Mouse (Mus musculus) embryonic facial prominence, embryonic 14.5 days (tissue): ENCODE measurements around the gene Dlg2. TPM values are rescaled to one million over a fixed set of nuclear protein-coding genes. Genes with fewer than 3 reads are reported as not detected.

Source experiments
- ATAC-seq: fragments of 200-750 bp; cut with Nextera tagmentation; 2 replicates; pipeline ENCODE4 v1.8.0; 2017; ENCODE audit warnings: low read depth, moderate number of reproducible peaks, moderate TSS enrichment
- DNase-seq: peaks from one replicate; pipeline ENCODE4 v3.0.0-alpha.2; 2015; ENCODE audit warnings: low spot score
- H3K27ac ChIP-seq: fragments of 300-500 bp; sonication (generic); replicated peaks from 2 replicates; pipeline ENCODE4 v1.5.1; 2014; ENCODE audit warnings: low read depth, mild to moderate bottlenecking, low read length, moderate library complexity
- H3K27me3 ChIP-seq: fragments of 300-500 bp; sonication (generic); replicated peaks from 2 replicates; pipeline ENCODE4 v1.6.1; 2014; ENCODE audit warnings: low read length; ENCODE audit not compliant: control insufficient read depth, insufficient read depth
- H3K36me3 ChIP-seq: fragments of 300-500 bp; sonication (generic); 2 replicates; pipeline ENCODE4 v1.6.1; 2014; ENCODE audit warnings: low read length, mixed read lengths; ENCODE audit not compliant: control insufficient read depth, insufficient read depth
- H3K4me1 ChIP-seq: fragments of 300-500 bp; sonication (generic); 2 replicates; pipeline ENCODE4 v1.6.1; 2014; ENCODE audit warnings: antibody characterized with exemption, low read length; ENCODE audit not compliant: control insufficient read depth, insufficient read depth
- H3K4me2 ChIP-seq: fragments of 300-500 bp; sonication (generic); 2 replicates; pipeline ENCODE4 v1.6.1; 2014; ENCODE audit warnings: low read depth, mild to moderate bottlenecking, low read length, moderate library complexity, mixed read lengths
- H3K4me3 ChIP-seq: fragments of 300-500 bp; sonication (generic); 2 replicates; pipeline ENCODE4 v1.5.1; 2014; ENCODE audit warnings: low read depth, mild to moderate bottlenecking, low read length
- H3K9ac ChIP-seq: fragments of 300-500 bp; sonication (generic); 2 replicates; pipeline ENCODE4 v1.6.1; 2014; ENCODE audit warnings: low read depth, mild to moderate bottlenecking, low read length, moderate library complexity, mixed read lengths
- H3K9me3 ChIP-seq: fragments of 300-500 bp; sonication (generic); 2 replicates; pipeline ENCODE4 v1.6.1; 2016; ENCODE audit warnings: low read length; ENCODE audit not compliant: control insufficient read depth
- WGBS: fragments of 180-500 bp; shearing (Covaris S2); extraction: QIAGEN DNeasy Blood & Tissue Kit; methylation state at CpG from one replicate; pipeline ENCODE4 v1.1.7; 2014; 5-methylcytosine and 5-hydroxymethylcytosine counted together
- polyA plus RNA-seq: library from polyadenylated mRNA; unstranded; fragments of >200 nt; fragmentation: Nextera tagmentation; extraction: Ambion mirVana; gene quantifications from 2 replicates; pipeline ENCODE4 v1.2.1, GENCODE M21; 2014

Dlg2 gene
- polyA plus RNA-seq, 1 experiment from 2014 or later: 5.1 TPM

GRCm38 (mm10) chr7:92439503-92440487 is 1963.3 kb downstream of the Dlg2 start:
- Histone ChIP-seq H3K9me3 (no peaks in the 10 kb centered on the region), H3K4me3 (no peak overlapping the region), H3K27me3 (no peaks in the 10 kb centered on the region), H3K4me2 (no peak overlapping the region), H3K9ac (no peak overlapping the region), H3K4me1 (no peaks in the 10 kb centered on the region), H3K36me3 (no peaks in the 10 kb centered on the region), H3K27ac (no peak overlapping the region)
- DNase-seq: no peak
- WGBS: 81% methylated on average over 8 of the region's 8 CpGs
- ATAC-seq: peak; percentile 55; the same call in 1 of the 2 replicates

- Histone ChIP-seq H3K27ac (no peak overlapping the region), H3K4me1 (no peaks in the 10 kb centered on the region), H3K9me3 (no peaks in the 10 kb centered on the region), H3K36me3 (no peaks in the 10 kb centered on the region), H3K27me3 (no peaks in the 10 kb centered on the region), H3K4me3 (no peak overlapping the region), H3K9ac (no peak overlapping the region), H3K4me2 (no peak overlapping the region)
- DNase-seq: no peak
- no peak for ATAC-seq
Observed at GRCm38 (mm10) chr7:92441611-92442010, 1965.1 kb downstream of the Dlg2 start.

GRCm38 (mm10) chr7:92442082-92442481 is 1965.6 kb downstream of the Dlg2 start:
- no peak for DNase-seq
- WGBS: 77% methylated on average over 4 of the region's 4 CpGs
- no peak; the same call in 1 of the 2 replicates for ATAC-seq

GRCm38 (mm10) chr7:92447938-92448337 is 1971.5 kb downstream of the Dlg2 start:
- no peak overlapping the region for H3K9ac ChIP-seq
- H3K27ac ChIP-seq: no peak overlapping the region
- no peaks in the 10 kb centered on the region for H3K36me3 ChIP-seq
- H3K9me3 ChIP-seq: no peaks in the 10 kb centered on the region
- WGBS: 61% methylated on average over 6 of the region's 6 CpGs
- no peak for DNase-seq
- peaks cover 12% of the 10 kb centered on the region for H3K4me1 ChIP-seq
- no peak overlapping the region for H3K4me3 ChIP-seq
- H3K27me3 ChIP-seq: no peaks in the 10 kb centered on the region
- no peak overlapping the region for H3K4me2 ChIP-seq
- ATAC-seq: no peak

More at GRCm38 (mm10) chr7:92442082-92442481, 1965.6 kb downstream of the Dlg2 start:
- no peaks in the 10 kb centered on the region for H3K36me3 ChIP-seq
- H3K4me1 ChIP-seq: no peaks in the 10 kb centered on the region
- no peak overlapping the region for H3K4me2 ChIP-seq
- no peak overlapping the region for H3K9ac ChIP-seq
- no peaks in the 10 kb centered on the region for H3K9me3 ChIP-seq
- H3K27me3 ChIP-seq: no peaks in the 10 kb centered on the region
- no peak overlapping the region for H3K27ac ChIP-seq
- no peak overlapping the region for H3K4me3 ChIP-seq

- DNase-seq: no peak
- 54% methylated on average over 7 of the region's 7 CpGs for WGBS
- Histone ChIP-seq H3K4me1 (peaks cover 12% of the 10 kb centered on the region), H3K4me3 (no peak overlapping the region), H3K9ac (no peak overlapping the region), H3K9me3 (no peaks in the 10 kb centered on the region), H3K27me3 (no peaks in the 10 kb centered on the region), H3K4me2 (no peak overlapping the region), H3K36me3 (no peaks in the 10 kb centered on the region), H3K27ac (no peak overlapping the region)
- no peak for ATAC-seq
Observed at GRCm38 (mm10) chr7:92448782-92449575, 1972.5 kb downstream of the Dlg2 start.

- ATAC-seq (no peak), DNase-seq (peak; percentile 33)
- no peaks in the 10 kb centered on the region for H3K4me1 ChIP-seq
Observed at GRCm38 (mm10) chr7:92454176-92454575, 1977.7 kb downstream of the Dlg2 start.

GRCm38 (mm10) chr7:92455927-92456326 is 1979.5 kb downstream of the Dlg2 start:
- no peak overlapping the region for H3K9ac ChIP-seq
- ATAC-seq (no peak), DNase-seq (no peak)
- no peaks in the 10 kb centered on the region for H3K9me3 ChIP-seq
- no peaks in the 10 kb centered on the region for H3K4me1 ChIP-seq
- H3K36me3 ChIP-seq: no peaks in the 10 kb centered on the region
- no peaks in the 10 kb centered on the region for H3K27me3 ChIP-seq
- H3K4me3 ChIP-seq: no peak overlapping the region
- H3K27ac ChIP-seq: no peak overlapping the region
- H3K4me2 ChIP-seq: no peak overlapping the region
- WGBS: 48% methylated on average over 5 of the region's 5 CpGs

More at GRCm38 (mm10) chr7:92454176-92454575, 1977.7 kb downstream of the Dlg2 start:
- Histone ChIP-seq H3K27ac (no peak overlapping the region), H3K9ac (no peak overlapping the region), H3K36me3 (no peaks in the 10 kb centered on the region), H3K9me3 (no peaks in the 10 kb centered on the region), H3K4me3 (no peak overlapping the region), H3K27me3 (no peaks in the 10 kb centered on the region), H3K4me2 (no peak overlapping the region)
- 59% methylated on average over 2 of the region's 2 CpGs for WGBS

- no peaks in the 10 kb centered on the region for H3K4me1 ChIP-seq
- H3K27me3 ChIP-seq: no peaks in the 10 kb centered on the region
- H3K4me2 ChIP-seq: no peak overlapping the region
- 25% methylated on average over 4 of the region's 4 CpGs for WGBS
- ATAC-seq (peak; percentile 67; the same call in 1 of the 2 replicates), DNase-seq (peak; percentile 70)
- no peaks in the 10 kb centered on the region for H3K36me3 ChIP-seq
- H3K4me3 ChIP-seq: no peak overlapping the region
- no peak overlapping the region for H3K27ac ChIP-seq
- H3K9me3 ChIP-seq: no peaks in the 10 kb centered on the region
- no peak overlapping the region for H3K9ac ChIP-seq
Observed at GRCm38 (mm10) chr7:92457791-92458190, 1981.3 kb downstream of the Dlg2 start.
